Mouse (Mus musculus) embryo, embryonic 9.5 days (tissue): ENCODE results near the gene Akap17b.
"Not testable (repeated sequence)": the region's sequence is repeated elsewhere in the genome, so short reads cannot be mapped to it uniquely, and the experiment has no call there.

ENCODE experiments used
- DNase-seq: peaks from one replicate; pipeline ENCODE4 v3.0.0-alpha.2; 2017; ENCODE audit errors: extremely low spot score

Gene Akap17b

GRCm38 (mm10) chrX:36644657-36645551 lies at the start of gene Akap17b:
TSS of gene Akap17b (minus strand) at chrX:36645395.
- peak; percentile 84 for DNase-seq

- DNase-seq: no peak
Measured at GRCm38 (mm10) chrX:36691365-36691764, 46.2 kb upstream of the Akap17b start.

DNA sequence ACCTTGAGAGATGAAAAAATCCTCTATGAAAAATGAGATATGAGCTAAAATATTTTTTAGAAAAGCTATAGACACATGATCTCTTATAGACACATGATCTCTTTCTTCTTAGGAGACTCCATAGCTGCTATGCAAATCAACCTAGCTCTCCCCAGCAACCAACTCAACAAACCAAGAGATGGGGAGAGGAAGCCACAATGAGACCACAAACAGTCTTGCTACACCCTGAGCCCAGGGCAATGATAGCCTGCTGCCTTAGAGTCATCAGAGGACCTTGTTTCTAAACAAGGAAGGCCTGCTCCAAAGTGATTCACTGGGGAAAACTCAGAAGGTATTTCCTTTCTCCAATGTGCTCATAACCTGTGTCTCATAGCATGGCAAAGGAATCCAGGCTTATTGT lies 44.5 kb upstream of the Akap17b start:
- DNase-seq: no peak

DNA sequence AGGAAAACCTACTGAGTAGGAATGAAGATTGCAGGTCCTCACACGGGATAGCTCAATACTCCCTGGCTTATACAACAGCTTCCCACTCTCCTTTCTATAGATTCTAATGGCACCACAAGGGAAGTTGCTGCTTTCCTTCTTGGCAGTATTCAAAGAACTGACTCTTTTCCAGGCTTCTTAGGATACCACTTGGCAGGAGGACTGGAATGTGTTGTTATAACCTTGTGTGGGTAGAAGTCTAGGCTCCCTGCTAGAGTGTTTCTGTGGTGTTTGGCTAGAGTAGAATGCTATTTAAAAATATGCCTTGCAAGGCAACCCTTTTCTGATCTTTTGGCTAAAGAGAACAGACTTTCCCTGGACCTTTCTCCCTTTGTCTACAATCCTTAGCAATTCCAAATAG lies 31.6 kb upstream of the Akap17b start:
- no peak for DNase-seq

- DNase-seq: no peak
Measured at GRCm38 (mm10) chrX:36672708-36673107, 27.5 kb upstream of the Akap17b start.

DNA sequence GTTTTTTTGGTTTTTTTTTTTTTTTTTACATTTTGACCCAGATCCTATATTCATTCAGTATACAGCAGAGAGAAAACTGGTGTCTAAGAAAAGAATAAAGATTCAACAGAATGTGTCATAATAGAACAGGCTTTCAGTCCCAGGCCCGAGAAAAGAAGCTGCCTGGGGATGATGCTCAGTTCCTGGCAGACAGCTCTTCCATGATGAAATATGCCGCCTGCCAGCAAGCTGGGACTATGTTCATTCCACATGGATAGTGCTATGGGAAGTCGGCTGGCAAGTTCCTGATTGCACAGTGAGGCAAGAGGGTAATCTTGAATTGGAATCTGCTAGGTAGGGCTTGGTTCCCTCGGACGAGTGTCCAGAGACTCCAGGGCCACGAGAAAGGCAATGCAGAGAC lies 5.1 kb downstream of the Akap17b start:
- DNase-seq: no peak

DNA sequence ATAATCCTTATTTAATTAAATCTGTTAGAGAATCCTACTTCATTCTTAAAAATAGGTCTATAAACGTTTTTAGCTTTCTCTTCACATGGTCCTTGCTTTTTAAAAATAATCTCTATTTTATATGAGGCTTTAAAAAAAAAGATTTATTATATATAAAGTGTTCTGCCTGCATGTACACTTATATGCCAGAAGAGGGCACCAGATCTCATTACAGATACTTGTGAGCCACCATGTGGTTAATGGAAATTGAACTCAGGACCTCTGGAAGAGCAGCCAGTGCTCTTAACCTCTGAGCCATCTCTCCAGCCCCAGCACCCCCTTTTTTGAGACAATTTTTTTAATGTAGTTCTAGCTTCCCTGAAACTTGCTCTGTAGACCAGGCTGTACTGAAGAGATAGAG lies 14.4 kb downstream of the Akap17b start:
- DNase-seq: no peak

- no peak for DNase-seq
Measured at GRCm38 (mm10) chrX:36628102-36628501, 17.1 kb downstream of the Akap17b start.

- DNase-seq: no peak
Measured at GRCm38 (mm10) chrX:36609117-36609516, 36.1 kb downstream of the Akap17b start.

GRCm38 (mm10) chrX:36604040-36604439 lies 41.2 kb downstream of the Akap17b start:
- no peak for DNase-seq

DNA sequence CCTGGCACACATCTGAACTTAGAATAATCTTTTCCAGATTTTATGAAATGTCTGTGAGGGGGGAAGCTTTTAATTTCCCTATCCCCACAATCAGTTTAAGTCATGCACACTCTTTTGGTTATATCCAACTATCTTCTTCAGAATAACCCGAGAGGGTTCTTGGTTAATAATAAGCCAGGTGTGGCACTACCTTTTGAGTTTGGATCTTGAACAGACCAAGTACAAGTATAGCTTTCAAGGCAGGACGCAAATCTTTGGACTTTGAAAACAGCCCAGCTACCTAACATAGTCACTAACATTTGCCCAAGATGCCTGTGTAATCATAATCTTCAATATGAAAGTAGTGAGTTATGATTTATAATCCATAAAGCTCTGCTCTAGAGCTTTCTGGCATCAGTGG lies 42.3 kb downstream of the Akap17b start:
- DNase-seq: no peak

- DNase-seq: no peak
Measured at GRCm38 (mm10) chrX:36600066-36600465, 45.1 kb downstream of the Akap17b start.

DNA sequence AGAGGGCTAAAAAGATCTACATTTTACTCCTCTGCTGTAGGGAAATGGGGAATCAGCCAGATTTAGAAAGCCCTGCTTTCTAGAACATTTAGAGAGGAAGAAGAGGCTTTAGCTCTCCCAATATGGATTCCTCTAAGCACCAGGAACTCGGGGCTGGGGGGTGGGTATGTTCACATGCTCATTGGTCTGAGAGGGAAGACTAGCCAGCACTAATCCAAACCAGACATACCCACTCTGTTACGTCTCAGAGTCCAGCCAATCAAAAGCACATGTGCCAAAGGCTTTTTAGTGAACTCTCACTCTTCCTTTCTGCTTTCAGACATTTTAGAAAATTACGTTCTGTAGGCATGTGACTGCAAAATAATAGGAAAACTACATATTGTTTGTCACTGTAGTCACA lies 45.5 kb downstream of the Akap17b start:
- peak; percentile 2 for DNase-seq

DNA sequence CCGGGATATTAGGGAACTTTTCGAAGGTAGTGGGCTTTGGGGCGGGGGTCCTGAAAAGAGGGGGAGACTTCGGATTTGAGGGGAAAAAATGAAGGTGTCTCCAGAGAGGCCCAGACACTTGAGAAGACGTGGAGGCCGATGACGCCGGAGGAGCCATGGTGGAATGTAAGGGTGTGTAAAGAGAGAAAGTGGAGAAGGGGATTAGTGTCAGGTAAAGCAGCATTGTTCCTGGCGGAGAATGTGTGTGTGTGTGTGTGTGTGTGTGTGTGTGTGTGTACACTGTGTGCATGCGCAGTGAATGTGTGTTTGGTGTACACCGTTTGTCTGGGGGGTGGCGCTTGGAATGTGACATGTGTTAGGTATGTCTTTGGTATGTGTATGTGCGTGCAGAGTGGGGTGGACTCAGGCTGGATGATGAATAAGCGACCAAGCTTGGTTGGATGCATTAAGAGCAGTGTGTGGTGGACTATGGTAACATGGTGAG lies 46.3 kb downstream of the Akap17b start:
- DNase-seq: peak; percentile 18

DNA sequence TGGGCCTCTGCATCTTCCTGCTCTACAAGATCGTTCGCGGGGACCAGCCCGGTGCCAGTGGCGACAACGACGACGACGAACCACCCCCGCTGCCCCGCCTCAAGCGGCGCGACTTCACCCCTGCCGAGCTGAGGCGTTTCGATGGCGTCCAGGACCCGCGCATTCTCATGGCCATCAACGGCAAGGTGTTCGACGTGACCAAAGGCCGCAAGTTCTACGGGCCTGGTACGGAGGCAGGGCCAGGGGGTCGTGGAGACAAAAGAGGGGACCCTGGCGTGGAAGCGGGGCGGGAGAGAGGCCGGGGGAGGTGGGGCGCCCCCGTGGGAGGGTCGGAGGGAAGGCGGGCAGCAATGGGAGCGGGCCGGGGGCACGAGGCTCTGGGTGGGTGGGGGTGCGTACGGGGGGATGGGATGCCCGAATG lies 46.8 kb downstream of the Akap17b start:
- DNase-seq: no peak

GRCm38 (mm10) chrX:36597707-36598389 lies 47.3 kb downstream of the Akap17b start, which contains the start of gene Pgrmc1:
TSS of gene Pgrmc1 (plus strand) at chrX:36598206.
- peak; percentile 81 for DNase-seq

- DNase-seq: not testable (repeated sequence)
Measured at GRCm38 (mm10) chrX:36596483-36597120, 48.6 kb downstream of the Akap17b start.

DNA sequence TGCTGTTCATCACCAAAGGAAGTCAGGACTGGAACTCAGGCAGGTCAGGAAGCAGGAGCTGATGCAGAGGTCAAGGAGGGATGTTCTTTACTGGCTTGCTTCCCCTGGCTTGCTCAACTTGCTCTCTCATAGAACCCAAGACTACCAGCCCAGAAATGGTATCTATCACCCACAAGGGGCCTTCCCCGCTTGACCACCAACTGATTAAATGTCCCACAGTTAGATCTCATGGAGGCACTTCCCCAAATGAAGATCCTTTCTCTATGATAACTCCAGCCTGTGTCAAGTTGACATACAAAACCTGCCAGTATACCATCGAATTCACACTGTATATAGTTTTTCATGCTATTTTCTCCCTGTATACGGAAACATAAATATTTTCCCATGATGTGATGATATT lies 49.9 kb downstream of the Akap17b start:
- DNase-seq: no peak

GRCm38 (mm10) chrX:36591539-36591938 lies 53.7 kb downstream of the Akap17b start:
- no peak for DNase-seq

- DNase-seq: no peak
Measured at GRCm38 (mm10) chrX:36591120-36591519, 54.1 kb downstream of the Akap17b start.

- DNase-seq: no peak
Measured at GRCm38 (mm10) chrX:36590266-36590665, 54.9 kb downstream of the Akap17b start.
